Mouse (Mus musculus) CD4-positive, CD25-positive, alpha-beta regulatory T cell, adult 4 months (primary cell): ENCODE measurements around the gene Hnrnpul1. TPM values are rescaled to one million over a fixed set of nuclear protein-coding genes. Genes with fewer than 3 reads are reported as not detected.
"Not testable (repeated sequence)": the region's sequence is repeated elsewhere in the genome, so short reads cannot be mapped to it uniquely, and the experiment has no call there.

ENCODE experiments used
- ATAC-seq: one replicate; pipeline ENCODE4 v1.8.0; 2017
- polyA plus RNA-seq, 2 experiments: library from polyadenylated mRNA; unstranded; fragments of 100-300 nt; shearing (Covaris generic); gene quantifications; one replicate each; pipeline ENCODE4 v1.2.1; 2017

The Hnrnpul1 gene
- 10 to 100 TPM; 40.5 to 57.0 TPM for polyA plus RNA-seq

- ATAC-seq: peak; percentile 77
Measured at GRCm38 (mm10) chr7:25754738-25755467, at the start of gene Hnrnpul1. Gene Hnrnpul1 (minus strand): TSS chr7:25754757.

- no peak for ATAC-seq
Measured at GRCm38 (mm10) chr7:25803460-25803859, 48.9 kb upstream of the Hnrnpul1 start.

GRCm38 (mm10) chr7:25802241-25803125 lies 47.9 kb upstream of the Hnrnpul1 start:
- no peak for ATAC-seq

- ATAC-seq: no peak
Measured at GRCm38 (mm10) chr7:25801031-25801430, 46.5 kb upstream of the Hnrnpul1 start.

- no peak for ATAC-seq
Measured at GRCm38 (mm10) chr7:25799369-25799768, 44.8 kb upstream of the Hnrnpul1 start.

- no peak for ATAC-seq
Measured at GRCm38 (mm10) chr7:25798540-25798939, 44.0 kb upstream of the Hnrnpul1 start.

GRCm38 (mm10) chr7:25794775-25795174 lies 40.2 kb upstream of the Hnrnpul1 start:
- no peak for ATAC-seq

- ATAC-seq: no peak
Measured at GRCm38 (mm10) chr7:25793679-25794078, 39.1 kb upstream of the Hnrnpul1 start.

GRCm38 (mm10) chr7:25792966-25793365 lies 38.4 kb upstream of the Hnrnpul1 start:
- ATAC-seq: not testable (repeated sequence)

- ATAC-seq: no peak
Measured at GRCm38 (mm10) chr7:25790615-25791014, 36.1 kb upstream of the Hnrnpul1 start.

GRCm38 (mm10) chr7:25789129-25789440 lies 34.5 kb upstream of the Hnrnpul1 start:
- ATAC-seq: no peak

GRCm38 (mm10) chr7:25788220-25789128 lies 33.9 kb upstream of the Hnrnpul1 start, which contains the start of gene Axl:
Gene Axl (minus strand): TSS chr7:25788705.
- no peak for ATAC-seq

- no peak for ATAC-seq
Measured at GRCm38 (mm10) chr7:25787456-25788219, 33.1 kb upstream of the Hnrnpul1 start.

- ATAC-seq: no peak
Measured at GRCm38 (mm10) chr7:25786974-25787373, 32.4 kb upstream of the Hnrnpul1 start.

GRCm38 (mm10) chr7:25785752-25786151 lies 31.2 kb upstream of the Hnrnpul1 start:
- no peak for ATAC-seq

GRCm38 (mm10) chr7:25784808-25785207 lies 30.3 kb upstream of the Hnrnpul1 start:
- ATAC-seq: no peak

GRCm38 (mm10) chr7:25783746-25784145 lies 29.2 kb upstream of the Hnrnpul1 start:
- ATAC-seq: no peak

- no peak for ATAC-seq
Measured at GRCm38 (mm10) chr7:25782744-25783143, 28.2 kb upstream of the Hnrnpul1 start.

GRCm38 (mm10) chr7:25781937-25782610 lies 27.5 kb upstream of the Hnrnpul1 start:
- peak; percentile 61 for ATAC-seq

GRCm38 (mm10) chr7:25781321-25781936 lies 26.9 kb upstream of the Hnrnpul1 start:
- ATAC-seq: peak; percentile 69

GRCm38 (mm10) chr7:25780753-25781152 lies 26.2 kb upstream of the Hnrnpul1 start:
- ATAC-seq: no peak
